Comparison of ENCODE assay signal across 12 mouse cellular contexts in the genomic region with DNA sequence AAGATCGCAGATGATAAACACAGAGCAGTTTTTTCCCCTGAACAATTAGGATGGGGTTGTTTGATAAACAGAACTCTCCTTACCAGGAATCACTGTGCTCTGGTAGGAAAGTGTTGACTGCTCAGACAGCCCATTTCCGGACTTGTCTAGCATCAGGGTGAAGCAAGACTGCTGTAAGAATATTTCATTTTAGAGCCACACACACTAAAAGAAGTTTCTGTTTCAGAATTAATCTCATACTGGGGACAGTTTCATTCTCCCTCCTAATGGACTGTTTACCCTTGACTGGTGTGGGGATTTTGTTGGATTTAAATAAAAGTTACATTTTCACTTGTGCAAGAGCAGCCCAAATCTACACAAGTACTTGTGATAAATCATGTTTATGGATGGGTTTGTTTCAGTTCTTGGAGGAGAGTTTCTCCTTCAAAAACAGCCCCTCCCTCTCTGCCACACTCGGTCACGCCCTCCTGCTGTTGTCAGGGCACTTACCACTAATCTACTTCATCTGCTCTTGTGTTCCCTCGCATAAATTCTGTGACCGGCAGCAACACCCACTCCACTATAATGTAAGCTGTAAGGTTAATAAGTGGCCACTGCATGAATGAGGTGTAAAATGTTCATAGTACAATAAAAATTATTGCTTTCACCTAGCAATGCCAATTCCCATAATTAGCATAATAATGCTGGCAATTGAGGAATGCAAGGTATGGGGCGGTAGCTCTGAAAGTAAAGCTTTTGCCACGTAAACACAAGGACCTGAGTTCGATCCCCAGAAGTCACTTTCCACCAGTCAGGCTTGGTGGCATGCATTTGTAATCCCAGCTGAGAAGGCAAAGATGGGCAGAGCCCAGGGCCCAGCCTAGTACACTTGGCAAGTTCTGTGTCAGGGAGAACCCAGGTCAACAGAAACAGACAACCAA. TPM values are rescaled to one million over a fixed set of nuclear protein-coding genes. Genes with fewer than 3 reads are reported as not detected.
DNase-seq lines count a peak whose midpoint lies in the region; ATAC-seq and TF ChIP-seq lines count a peak whose summit lies in the region.
"Had no signal": no experiment of that assay in that cellular context is flagged by ENCODE, and none has a peak within 500 bp of the region (broad histone marks: within the 10 kb centered on the region; RNA-seq: fewer than 3 reads in every experiment).

No protein-coding gene starts in this region.

- 35% methylated on average over 9 of the region's 9 CpGs for WGBS in intestine, embryonic 16.5 days
- 34% methylated on average over 9 of the region's 9 CpGs for WGBS in intestine, embryonic 15.5 days
- 48% methylated on average over 9 of the region's 9 CpGs for WGBS in hindbrain, postnatal 0 days

- peak; percentile 26; the same call in 1 of the 2 replicates for ATAC-seq in intestine, embryonic 16.5 days
- ATAC-seq in intestine, embryonic 15.5 days: no peak
- peak; percentile 33; the same call in 1 of the 2 replicates for ATAC-seq in common myeloid progenitor, adult 5-6 weeks (replicated peaks; ENCODE audit: low read depth, poor library complexity, severe bottlenecking)
- no peak for ATAC-seq in hindbrain, postnatal 0 days

- DNase-seq in B cell, adult 2 months: peak; percentile 24 to 35
- DNase-seq in kidney, postnatal 4 days: peak; percentile 35 to 54
- DNase-seq in adipocyte (ENCODE audit: low spot score): no peak
- no peak for DNase-seq in hindbrain, postnatal 0 days (ENCODE audit: low spot score)
- DNase-seq in adrenal gland, postnatal 25 days: no peak
- DNase-seq: adrenal gland, adult 8-10 months; cerebellum, adult 11 months had no signal

- no peak overlapping the region for H3K4me2 ChIP-seq in intestine, embryonic 16.5 days (ENCODE audit: low read depth, low read length)
- H3K4me2 ChIP-seq in intestine, embryonic 15.5 days (replicated peaks): no peak overlapping the region
- no peak overlapping the region for H3K4me2 ChIP-seq in hindbrain, postnatal 0 days (ENCODE audit: low read depth, low read length)
- H3K4me2 ChIP-seq: heart, embryonic 15.5 days; liver, embryonic 15.5 days had no signal

- TF ChIP-seq CTCF in hindbrain, postnatal 0 days (IDR thresholded peaks at IDR 0.05; ENCODE audit: low read depth): no peak

- no peaks in the 10 kb centered on the region for H3K27me3 ChIP-seq in intestine, embryonic 16.5 days (replicated peaks; ENCODE audit: control insufficient read depth, insufficient read depth, low read length)
- H3K27me3 ChIP-seq in intestine, embryonic 15.5 days (replicated peaks): no peaks in the 10 kb centered on the region
- H3K27me3 ChIP-seq in hindbrain, postnatal 0 days (ENCODE audit: insufficient read depth, low read length): no peaks in the 10 kb centered on the region

- H3K4me3 ChIP-seq in intestine, embryonic 16.5 days (ENCODE audit: low read length): no peak overlapping the region
- no peak overlapping the region for H3K4me3 ChIP-seq in intestine, embryonic 15.5 days (replicated peaks)
- H3K4me3 ChIP-seq in hindbrain, postnatal 0 days (ENCODE audit: low read length): no peak overlapping the region
- H3K4me3 ChIP-seq: heart, embryonic 15.5 days; liver, embryonic 15.5 days had no signal

- no peak overlapping the region for H3K27ac ChIP-seq in intestine, embryonic 16.5 days (ENCODE audit: low read length)
- no peak overlapping the region for H3K27ac ChIP-seq in intestine, embryonic 15.5 days
- no peak overlapping the region for H3K27ac ChIP-seq in hindbrain, postnatal 0 days
- H3K27ac ChIP-seq: heart, embryonic 15.5 days; liver, embryonic 15.5 days had no signal

- H3K4me1 ChIP-seq in intestine, embryonic 16.5 days (ENCODE audit: control insufficient read depth, insufficient read depth, low read length): peaks cover 6% of the 10 kb centered on the region; the same call in 1 of the 2 replicates
- no peaks in the 10 kb centered on the region for H3K4me1 ChIP-seq in intestine, embryonic 15.5 days (replicated peaks)
- no peaks in the 10 kb centered on the region for H3K4me1 ChIP-seq in hindbrain, postnatal 0 days (ENCODE audit: insufficient read depth, low read length)

- no peak overlapping the region for H3K9ac ChIP-seq in intestine, embryonic 16.5 days (ENCODE audit: low read depth, low read length)
- H3K9ac ChIP-seq in intestine, embryonic 15.5 days: no peak overlapping the region
- no peak overlapping the region for H3K9ac ChIP-seq in hindbrain, postnatal 0 days (replicated peaks; ENCODE audit: low read length)
- H3K9ac ChIP-seq: heart, embryonic 15.5 days; liver, embryonic 15.5 days had no signal

- H3K9me3 ChIP-seq in intestine, embryonic 16.5 days (ENCODE audit: control insufficient read depth, low read length): no peaks in the 10 kb centered on the region
- H3K9me3 ChIP-seq in intestine, embryonic 15.5 days: no peaks in the 10 kb centered on the region
- no peaks in the 10 kb centered on the region for H3K9me3 ChIP-seq in hindbrain, postnatal 0 days (ENCODE audit: low read length)
- H3K9me3 ChIP-seq: heart, embryonic 15.5 days; liver, embryonic 15.5 days had no signal

- H3K36me3 ChIP-seq in intestine, embryonic 16.5 days (ENCODE audit: control insufficient read depth, insufficient read depth, low read length): no peaks in the 10 kb centered on the region
- no peaks in the 10 kb centered on the region for H3K36me3 ChIP-seq in intestine, embryonic 15.5 days
- no peaks in the 10 kb centered on the region for H3K36me3 ChIP-seq in hindbrain, postnatal 0 days (ENCODE audit: insufficient read depth, low read length)
- H3K36me3 ChIP-seq: heart, embryonic 15.5 days; liver, embryonic 15.5 days had no signal

RNA-seq across cellular contexts. Expression of a gene that starts 4.2 kb away (rescaled TPM):
- polyA plus RNA-seq in intestine, embryonic 16.5 days (2015; fragmentation: Nextera tagmentation; extraction: Ambion mirVana): 1.4 and 2.4 TPM in 2 replicates
- 2.0 and 2.1 TPM in 2 replicates for polyA plus RNA-seq in intestine, embryonic 15.5 days (2015; fragmentation: Nextera tagmentation; extraction: Ambion mirVana)
- 1.5 and 5.8 TPM in 2 replicates for total RNA-seq in common myeloid progenitor, adult 5-6 weeks (2017)
- total RNA-seq in hindbrain, postnatal 0 days (2014; rRNA removed): 15.2 and 16.0 TPM in 2 replicates
- polyA plus RNA-seq in hindbrain, postnatal 0 days (2015; fragmentation: Nextera tagmentation; extraction: Ambion mirVana): 8.2 and 8.6 TPM in 2 replicates
- 16.7 and 19.6 TPM in 2 replicates for total RNA-seq in adrenal gland, postnatal 25 days (2021)

Comparison
In these comparisons a context has a peak if more than half of its experiments do, and no peak if none do; other contexts are left out.
1. ATAC-seq: peak in intestine, embryonic 16.5 days (single experiment) and common myeloid progenitor, adult 5-6 weeks (single experiment); none in intestine, embryonic 15.5 days (single experiment) and hindbrain, postnatal 0 days (single experiment).
2. DNase-seq: peak in B cell, adult 2 months (2 of 2) and kidney, postnatal 4 days (2 of 2); none in adipocyte (single experiment), hindbrain, postnatal 0 days (single experiment) and adrenal gland, postnatal 25 days (single experiment).